Mouse (Mus musculus): ENCODE results near the gene Pik3r5.

Pik3r5 gene

GRCm38 (mm10) chr11:68488256-68488824 lies 56.4 kb downstream of the Pik3r5 start:
- no peak for DNase-seq

GRCm38 (mm10) chr11:68489236-68489635 lies 57.3 kb downstream of the Pik3r5 start:
- no peak for DNase-seq

DNA sequence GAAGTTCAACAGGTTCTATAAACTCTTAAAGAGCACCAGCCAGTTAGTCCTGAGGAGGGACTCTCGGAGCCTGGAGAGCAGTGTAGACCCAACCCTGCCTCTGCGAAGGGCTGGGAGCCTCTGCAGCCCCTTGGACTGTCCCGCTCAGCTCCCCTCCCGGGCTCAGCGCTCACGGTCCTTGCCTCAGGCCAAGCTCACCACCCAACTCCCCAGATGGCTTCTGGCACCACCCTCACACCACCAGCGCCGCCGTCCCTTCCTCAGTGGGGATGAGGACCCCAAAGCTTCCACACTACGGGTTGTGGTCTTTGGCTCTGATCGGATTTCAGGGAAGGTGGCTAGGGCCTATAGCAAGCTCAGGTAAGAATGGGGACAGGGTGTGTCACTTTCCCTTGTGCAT lies 60.7 kb downstream of the Pik3r5 start:
- no peak for DNase-seq

DNA sequence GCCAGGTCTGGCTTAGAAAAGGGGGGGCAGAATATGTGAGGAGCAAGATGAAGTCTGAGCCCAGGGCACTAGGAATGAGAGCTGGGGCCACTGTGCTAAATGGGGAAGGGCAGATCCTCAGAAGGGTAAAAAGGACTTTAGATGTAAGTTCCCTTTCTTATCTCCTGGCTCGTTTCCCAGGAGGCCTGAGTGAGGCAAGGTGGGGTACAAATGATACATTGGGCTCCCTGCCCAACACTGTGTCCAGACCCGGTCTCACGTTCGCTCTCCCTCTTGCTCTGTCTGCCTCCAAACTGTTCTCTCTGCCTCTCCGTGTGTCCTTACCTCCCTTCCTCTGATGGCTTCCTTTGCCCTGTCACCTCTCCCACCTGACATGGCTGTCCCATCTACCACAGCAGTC lies 61.8 kb downstream of the Pik3r5 start:
- DNase-seq: no peak

GRCm38 (mm10) chr11:68497081-68497480 lies 65.2 kb downstream of the Pik3r5 start:
- DNase-seq: no peak

DNA sequence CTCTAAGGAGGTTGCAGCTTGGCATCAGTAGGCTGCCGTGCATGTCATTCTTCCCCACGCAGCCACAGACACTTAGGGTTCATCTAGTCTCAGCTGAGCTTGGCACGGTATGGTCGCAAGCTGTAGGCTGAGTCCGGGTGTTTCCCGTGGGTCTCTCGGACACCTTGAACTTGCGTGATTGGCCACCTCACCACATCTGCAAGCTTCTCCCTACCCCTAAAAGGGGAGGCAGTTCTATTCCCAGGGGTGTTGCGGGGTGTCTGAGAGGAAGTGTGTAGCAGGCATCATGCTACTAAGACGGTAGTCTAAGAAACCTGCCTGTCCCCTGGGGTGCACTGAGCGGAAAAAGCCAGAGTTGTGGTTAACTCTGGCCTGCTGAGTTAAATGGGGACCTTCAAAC lies 66.6 kb downstream of the Pik3r5 start:
- no peak for DNase-seq

GRCm38 (mm10) chr11:68498999-68499699 lies 67.2 kb downstream of the Pik3r5 start:
- DNase-seq: no peak

GRCm38 (mm10) chr11:68500949-68501350 lies 69.0 kb downstream of the Pik3r5 start:
- no peak for DNase-seq

DNA sequence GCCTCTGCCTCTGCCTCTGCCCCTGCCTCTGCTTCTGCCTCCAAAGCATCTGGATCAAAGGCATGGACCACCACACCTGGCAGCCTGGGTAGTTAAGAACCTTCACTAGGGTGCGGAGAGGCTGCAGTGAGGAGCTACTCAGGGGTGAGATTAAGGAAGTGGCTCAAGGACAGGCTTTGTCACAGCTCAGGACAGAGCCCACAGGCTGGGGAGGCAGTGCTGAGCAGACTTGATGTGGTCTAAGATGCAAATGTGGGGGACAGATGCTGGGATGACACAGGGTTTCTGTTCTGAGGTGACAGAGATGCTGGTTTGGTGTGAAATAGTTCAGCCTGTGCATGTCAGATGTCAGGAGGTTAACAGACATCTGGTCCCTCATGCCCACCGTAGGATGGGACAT lies 70.5 kb downstream of the Pik3r5 start:
- DNase-seq: no peak

DNA sequence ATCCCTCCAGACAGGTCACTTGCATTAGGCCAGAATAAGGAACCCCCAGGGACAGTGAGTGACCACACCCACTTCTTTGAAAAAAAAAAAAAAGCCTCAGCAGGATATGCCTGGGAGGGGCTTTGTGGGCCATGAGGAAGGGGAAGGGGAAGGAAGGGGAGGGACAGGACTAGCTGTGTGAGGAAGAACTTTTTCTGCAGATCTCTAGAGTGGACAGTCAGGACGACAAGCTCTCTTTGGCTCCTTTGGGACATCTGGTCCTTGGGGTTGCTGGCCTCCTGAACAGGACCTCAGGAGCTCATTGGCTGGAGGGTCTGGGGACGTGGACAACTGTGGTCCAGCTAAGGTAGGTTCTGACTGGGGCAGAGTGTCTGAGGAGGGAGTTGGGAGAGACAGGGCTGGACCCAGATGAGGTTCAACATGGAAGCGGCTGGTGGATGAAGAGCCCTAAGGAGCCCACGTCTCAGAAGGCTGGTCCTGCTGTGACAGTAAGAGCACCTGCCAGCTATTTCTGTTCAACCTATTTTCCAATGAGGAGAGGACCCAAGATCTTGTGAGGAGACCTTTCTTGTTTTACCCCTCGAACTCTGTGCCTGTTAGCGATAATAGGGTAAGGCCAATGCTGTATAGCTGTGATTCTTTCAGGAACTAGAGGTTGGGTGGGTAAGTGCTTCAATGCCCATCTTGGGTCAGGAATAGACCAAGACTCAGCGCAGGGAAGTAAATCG lies 71.1 kb downstream of the Pik3r5 start, which contains the start of gene Pik3r6:
Pik3r6 (plus strand) TSS at position 118 of the 728 bp plus-strand sequence.
- DNase-seq: no peak

- no peak for DNase-seq
Measured at GRCm38 (mm10) chr11:68504913-68505312, 73.0 kb downstream of the Pik3r5 start.

- no peak for DNase-seq
Measured at GRCm38 (mm10) chr11:68507246-68507645, 75.3 kb downstream of the Pik3r5 start.

DNA sequence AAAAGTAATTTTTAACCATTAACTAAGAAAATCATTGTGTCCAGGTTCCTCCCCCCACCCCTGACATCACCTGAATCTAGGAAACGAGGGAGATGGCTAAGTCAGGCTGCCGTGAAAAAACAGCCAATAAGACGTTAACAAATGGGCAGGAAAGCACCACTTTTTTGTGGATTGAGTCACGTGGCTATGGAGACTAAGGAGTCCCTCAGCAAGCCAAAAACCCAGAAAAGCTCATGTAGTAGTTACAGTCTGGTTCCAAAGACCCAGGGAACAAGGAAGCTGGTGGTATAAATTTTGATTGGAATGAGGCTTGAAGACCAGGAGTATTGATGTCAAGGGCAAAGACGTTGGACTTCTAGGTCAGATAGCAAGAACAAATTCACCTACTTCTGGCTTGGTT lies 76.7 kb downstream of the Pik3r5 start:
- no peak for DNase-seq

DNA sequence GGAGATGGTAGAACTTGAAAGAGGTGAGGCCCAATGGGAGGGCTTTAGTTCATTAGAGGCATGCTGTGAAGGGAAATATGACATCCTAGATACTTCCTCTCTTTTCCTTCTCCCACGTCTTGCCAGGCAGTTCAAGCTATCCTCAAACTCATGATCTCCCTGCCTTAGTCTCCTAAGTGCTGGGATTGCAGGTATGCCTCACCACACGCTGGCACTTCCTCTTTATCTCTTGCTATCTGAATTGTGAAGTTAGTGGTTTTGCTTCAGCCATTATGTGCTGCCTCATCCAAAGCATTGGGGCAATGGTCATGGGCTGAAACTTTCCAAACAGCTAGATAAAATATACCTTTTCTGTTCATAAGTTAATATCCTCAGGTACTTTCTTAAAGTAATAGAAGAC lies 77.3 kb downstream of the Pik3r5 start:
- no peak for DNase-seq

DNA sequence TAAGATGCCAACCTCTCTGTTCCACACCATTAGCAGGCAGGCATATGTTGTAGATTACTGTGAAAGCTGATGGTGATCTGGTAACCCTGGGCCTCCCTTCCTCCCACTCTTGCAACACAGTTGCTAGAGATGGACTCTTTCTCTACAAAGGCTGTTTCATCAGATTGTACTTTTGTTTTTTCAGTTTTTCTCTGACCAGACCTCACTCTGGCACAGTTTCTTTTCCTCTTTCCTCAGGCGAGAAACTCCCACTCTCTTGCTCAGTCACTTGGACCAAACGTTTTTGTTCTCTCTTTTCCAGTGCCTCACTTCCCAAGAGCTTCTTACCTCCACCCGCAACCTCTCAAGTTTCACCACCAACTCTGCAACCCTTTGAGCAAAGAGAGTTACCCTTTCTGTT lies 82.0 kb downstream of the Pik3r5 start:
- DNase-seq: no peak

- no peak for DNase-seq
Measured at GRCm38 (mm10) chr11:68519362-68519761, 87.4 kb downstream of the Pik3r5 start.

DNA sequence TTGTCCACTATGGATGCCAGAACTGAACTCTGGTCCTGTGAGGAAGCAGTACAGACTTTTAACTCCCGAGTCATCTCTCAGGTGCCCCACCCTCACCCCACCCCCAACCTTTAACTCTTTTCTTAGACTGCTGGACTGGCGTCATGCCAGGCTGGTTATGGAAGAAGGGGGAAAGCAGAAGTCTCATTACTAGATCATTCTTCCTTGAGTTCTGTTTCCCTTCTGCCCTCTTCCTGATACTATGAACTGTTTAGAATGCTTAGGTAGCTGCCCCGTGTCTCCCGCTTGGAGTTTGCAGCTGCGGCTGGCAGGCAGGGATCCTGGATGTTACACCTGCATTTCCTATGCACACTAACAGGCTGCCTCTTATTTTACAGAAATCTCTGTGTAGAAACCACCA lies 87.9 kb downstream of the Pik3r5 start:
- no peak for DNase-seq

- DNase-seq: no peak
Measured at GRCm38 (mm10) chr11:68520439-68520838, 88.5 kb downstream of the Pik3r5 start.

- no peak for DNase-seq
Measured at GRCm38 (mm10) chr11:68521352-68521751, 89.4 kb downstream of the Pik3r5 start.

DNA sequence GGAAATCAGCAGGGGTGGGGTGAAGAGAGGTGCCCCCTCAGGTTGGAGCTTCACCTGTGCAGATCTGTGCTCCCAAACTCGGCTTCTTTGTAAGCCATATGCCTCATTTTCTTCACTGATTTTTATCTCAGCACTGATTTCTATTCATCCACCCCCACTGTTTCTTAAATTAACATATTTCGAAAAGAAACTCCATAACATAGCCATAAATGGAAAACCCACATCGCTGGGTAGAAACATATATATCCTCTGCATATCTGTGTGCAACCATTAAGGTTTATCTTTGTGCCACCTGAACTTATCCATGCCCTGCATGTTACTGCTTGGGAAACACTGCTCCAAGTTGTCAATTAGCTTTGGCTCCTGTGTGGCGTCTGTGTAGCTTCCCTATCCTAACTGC lies 94.5 kb downstream of the Pik3r5 start:
- no peak for DNase-seq

- peak; percentile 48 for DNase-seq
Measured at GRCm38 (mm10) chr11:68531066-68531806, 99.3 kb downstream of the Pik3r5 start.

DNA sequence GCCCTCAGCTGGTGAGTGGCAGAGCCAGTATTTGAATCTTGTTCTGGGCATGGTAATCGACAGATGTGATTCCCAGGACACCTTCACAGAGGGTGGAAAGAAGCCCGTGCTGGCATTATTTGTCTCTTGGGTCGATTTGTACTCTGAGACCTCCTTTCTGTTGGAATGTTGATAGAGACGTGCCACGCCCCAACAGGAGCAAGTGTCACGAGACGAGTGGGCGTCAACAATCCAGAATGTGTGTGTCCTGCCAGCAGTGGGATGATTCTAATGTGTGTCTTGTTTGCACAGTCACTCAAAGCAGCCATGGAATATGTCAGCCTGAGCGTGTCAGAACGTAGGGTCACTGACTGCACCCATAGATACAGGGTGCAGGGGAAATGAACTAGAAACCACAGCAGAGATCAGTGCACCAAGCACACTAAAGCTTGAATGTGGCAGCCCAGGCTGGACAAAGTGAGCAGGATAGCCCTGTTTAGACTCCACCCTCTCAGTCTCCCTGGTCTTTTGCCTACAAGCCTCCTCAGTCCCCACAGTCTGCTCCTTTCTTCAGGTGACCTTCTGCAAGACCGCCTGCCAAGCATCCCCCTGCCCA lies 100.1 kb downstream of the Pik3r5 start:
- no peak for DNase-seq

- no peak for DNase-seq
Measured at GRCm38 (mm10) chr11:68532773-68533172, 100.9 kb downstream of the Pik3r5 start.

Data from cerebellum, adult 8-10 months (tissue).